Mouse (Mus musculus) heart, adult 11 months (tissue): Measurements from ENCODE around the gene Gm11985.
A peak's percentile ranks its signal among the peaks of the same experiment; 100 is the strongest.

Experiments
- DNase-seq: peaks from one replicate; pipeline ENCODE4 v3.0.0; 2022

The Gm11985 gene

GRCm38 (mm10) chr11:7188469-7188868, at the start of gene Gm11985:
Gene Gm11985, minus strand, starts transcription at chr11:7188569.
- DNase-seq, result no peak

- DNase-seq, result peak; percentile 82
These were observed 49.3 kb upstream of the Gm11985 start for GRCm38 (mm10) chr11:7237712-7238111.

DNA sequence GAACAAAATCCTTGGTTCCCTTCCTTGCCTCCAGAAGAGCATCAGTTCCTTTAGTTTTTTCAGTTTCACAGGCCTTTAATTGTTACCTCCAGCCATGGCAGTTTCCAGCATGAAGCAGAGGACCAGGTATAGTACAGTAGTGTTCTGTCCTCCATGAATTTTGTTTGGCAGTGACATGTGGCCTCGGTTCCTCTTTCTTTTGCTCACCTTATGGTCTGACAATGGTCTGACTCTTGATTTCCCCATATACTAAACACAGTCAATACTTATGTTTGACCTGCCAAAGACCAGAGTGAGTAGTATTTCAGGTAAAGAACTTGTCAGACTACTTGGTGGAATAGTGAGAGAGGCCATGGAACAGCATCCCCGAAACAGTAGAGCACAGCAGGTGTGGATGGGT, 48.4 kb upstream of the Gm11985 start:
- DNase-seq, result peak; percentile 63

DNA sequence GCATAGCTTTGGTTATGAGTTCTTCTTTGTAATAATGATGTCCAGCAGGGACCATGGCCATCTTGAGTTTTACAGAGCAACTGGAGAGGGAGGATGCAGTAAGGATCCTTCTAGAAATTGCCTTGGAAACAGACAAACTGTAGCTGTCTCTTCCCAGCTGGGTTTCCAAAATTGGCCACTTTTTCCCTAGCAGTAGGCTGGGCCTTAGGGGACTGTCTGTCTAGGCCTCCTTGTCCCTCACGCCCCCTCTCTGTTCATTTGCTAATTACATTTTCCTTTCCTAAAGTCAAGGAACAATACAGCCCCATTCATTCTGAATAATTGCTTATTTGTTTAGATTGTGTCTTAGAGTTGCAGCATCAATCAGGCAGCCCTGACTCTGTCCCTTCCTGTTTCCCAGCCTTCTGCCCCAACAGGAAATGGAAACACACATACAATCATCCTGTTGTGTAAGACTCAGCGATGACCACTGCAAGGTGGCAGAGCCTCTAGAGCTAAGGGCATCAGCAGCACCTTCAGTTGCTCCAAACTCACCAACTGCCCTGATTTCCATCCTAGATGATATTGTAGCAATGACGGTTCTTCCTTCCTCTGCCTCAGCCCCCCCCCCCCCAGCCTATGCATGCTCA, 46.7 kb upstream of the Gm11985 start:
- DNase-seq, result peak; percentile 76

GRCm38 (mm10) chr11:7234436-7234835, 46.1 kb upstream of the Gm11985 start:
- DNase-seq, result peak; percentile 80

DNA sequence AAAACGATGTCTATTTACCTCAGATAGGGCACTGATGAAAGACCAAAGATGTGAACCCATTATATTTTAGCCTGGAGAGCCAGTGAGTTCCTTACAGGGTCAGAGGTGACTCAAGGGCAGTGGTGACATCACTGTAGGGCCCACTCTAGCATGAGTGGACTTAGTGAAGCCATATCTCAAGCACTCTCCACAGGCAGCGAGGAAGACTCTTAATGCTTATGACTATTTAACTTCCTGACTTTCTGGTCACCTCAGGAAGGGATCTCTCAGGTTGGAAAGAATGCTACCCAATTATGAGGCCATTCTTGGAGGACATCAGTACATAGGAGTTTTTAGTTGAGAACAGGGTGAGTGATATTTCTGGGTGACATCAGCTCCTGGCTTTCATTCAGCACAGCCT, 45.0 kb upstream of the Gm11985 start:
- DNase-seq, result no peak

GRCm38 (mm10) chr11:7231958-7232357, 43.6 kb upstream of the Gm11985 start:
- DNase-seq, result peak; percentile 54

DNA sequence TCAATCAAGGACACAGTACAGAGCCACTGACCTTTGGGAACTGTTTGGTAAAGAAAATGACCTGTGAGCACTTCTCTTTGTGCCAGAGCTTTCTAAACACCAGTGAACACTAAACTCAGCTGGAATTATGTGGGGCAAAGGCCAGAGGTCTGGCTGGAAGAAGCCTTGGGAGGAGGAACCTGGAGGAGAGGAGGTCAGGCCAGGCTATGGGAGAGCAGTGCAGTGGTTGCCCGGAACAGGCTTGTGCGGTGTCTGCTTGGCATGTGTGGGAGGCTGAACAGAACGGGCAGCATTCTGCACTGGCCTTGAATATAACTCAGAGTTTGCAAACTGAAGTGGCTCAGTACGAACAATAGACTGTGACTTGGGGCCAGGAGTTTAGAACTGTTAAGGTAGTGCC, 41.6 kb upstream of the Gm11985 start:
- peak; percentile 87 for DNase-seq

DNA sequence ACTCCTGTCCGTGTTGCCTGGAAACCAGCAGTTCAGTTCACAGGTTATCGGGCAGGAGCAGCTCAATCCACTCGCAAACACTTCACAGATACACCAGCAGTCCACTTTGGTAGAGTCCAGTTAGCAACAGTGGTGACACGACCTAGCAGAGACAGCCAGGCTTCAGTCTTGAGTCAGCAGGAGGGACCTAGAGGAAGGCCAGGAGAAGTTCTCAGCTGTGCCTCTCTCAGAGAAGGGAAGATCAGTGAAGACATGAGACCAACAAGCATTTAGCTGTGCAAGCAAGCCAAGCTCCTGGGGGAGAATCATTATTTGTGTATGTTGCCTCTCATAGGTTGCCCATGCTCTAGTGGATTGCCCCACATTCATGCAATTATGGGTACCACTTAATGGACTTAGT, 39.7 kb upstream of the Gm11985 start:
- peak; percentile 72 for DNase-seq

- DNase-seq, result peak; percentile 66
These were observed 38.6 kb upstream of the Gm11985 start for GRCm38 (mm10) chr11:7226810-7227550.

GRCm38 (mm10) chr11:7226200-7226599, 37.8 kb upstream of the Gm11985 start:
- DNase-seq, result peak; percentile 61

GRCm38 (mm10) chr11:7221826-7222225, 33.5 kb upstream of the Gm11985 start:
- peak; percentile 64 for DNase-seq

DNA sequence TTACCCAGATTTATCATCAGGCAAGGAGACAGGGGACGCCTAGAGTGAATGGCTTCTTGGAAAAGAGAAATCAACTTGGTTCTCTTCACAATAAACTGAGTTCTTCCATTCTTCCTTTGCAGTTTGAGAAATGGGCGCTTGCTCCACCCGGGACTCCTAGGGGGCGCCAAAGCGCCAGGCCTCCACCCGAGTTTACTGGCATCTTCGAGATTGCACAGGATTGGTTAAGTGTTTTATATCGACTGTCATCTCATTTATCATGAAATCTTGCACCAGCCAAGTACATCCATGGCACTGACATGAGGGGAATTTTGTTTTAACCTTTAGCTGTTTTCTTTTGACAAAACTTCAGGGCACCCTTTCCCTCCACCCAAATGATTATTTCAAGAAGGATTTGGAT, 27.3 kb upstream of the Gm11985 start:
- no peak for DNase-seq

DNA sequence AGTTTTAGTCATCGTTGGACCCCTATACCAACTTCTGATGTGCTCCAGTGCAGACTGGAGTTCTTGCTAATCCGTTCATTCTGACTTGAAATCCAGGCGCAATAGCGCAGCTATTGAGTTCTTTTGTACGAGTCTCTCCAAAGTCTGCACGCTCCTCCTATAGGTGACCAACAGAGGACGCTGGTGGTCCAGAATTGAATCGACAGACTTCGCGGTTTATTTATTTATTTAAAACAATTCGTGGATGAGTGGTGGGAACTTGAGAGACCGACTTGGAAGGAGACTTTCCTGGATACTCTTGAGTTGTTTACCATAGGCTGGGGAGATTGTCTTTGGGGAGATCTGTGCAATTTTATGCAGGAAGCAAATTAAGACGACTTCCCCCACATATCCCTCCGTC, 26.4 kb upstream of the Gm11985 start:
- peak; percentile 82 for DNase-seq

- no peak for DNase-seq
These were observed 25.9 kb upstream of the Gm11985 start for GRCm38 (mm10) chr11:7214342-7214660.

DNA sequence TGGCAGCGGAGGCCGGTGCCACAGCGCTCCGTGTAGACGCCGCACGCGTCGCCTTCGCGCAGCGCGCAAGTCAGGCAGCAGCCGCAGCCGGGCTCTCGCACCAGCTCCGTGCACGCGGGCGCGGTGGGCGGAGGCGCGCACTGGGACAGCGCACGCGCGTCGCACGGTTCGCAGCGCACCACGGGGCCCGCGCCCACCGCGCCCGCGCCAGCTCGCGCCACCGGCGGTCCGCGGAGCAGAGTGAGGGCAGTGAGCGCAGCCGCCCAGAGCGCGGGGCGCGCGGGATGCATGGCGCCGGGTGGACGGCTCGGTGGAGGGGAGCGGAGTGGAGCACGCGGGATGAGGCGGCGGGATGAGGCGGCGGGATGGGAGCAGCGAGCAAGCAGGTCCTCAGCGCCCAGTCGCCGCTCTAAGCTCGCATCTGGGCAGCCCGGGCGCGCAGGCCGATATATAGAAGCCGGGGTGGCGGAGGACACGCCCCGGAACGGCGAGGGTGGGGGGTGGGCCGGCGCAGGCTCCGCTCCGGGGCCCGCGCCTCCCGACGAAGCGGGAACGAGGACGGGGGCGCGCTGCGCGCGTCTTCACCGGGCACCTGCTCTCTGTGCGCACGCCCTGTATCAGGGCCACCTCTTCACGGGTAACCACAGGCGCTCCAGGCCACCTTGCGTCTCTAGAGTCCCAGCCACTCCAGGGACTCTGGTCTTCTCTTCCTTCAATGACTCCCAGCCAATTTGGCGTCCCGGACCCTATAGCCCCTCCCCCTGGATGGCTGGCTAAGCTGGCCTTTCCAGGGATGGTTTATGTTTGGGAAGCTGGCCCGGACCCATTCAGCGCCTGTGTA, 25.4 kb upstream of the Gm11985 start, which contains the start of gene Igfbp3:
TSS of gene Igfbp3 (minus strand) at position 423 of the 841 bp plus-strand sequence.
- peak; percentile 96 for DNase-seq

GRCm38 (mm10) chr11:7213161-7213500, 24.8 kb upstream of the Gm11985 start:
- no peak for DNase-seq

DNA sequence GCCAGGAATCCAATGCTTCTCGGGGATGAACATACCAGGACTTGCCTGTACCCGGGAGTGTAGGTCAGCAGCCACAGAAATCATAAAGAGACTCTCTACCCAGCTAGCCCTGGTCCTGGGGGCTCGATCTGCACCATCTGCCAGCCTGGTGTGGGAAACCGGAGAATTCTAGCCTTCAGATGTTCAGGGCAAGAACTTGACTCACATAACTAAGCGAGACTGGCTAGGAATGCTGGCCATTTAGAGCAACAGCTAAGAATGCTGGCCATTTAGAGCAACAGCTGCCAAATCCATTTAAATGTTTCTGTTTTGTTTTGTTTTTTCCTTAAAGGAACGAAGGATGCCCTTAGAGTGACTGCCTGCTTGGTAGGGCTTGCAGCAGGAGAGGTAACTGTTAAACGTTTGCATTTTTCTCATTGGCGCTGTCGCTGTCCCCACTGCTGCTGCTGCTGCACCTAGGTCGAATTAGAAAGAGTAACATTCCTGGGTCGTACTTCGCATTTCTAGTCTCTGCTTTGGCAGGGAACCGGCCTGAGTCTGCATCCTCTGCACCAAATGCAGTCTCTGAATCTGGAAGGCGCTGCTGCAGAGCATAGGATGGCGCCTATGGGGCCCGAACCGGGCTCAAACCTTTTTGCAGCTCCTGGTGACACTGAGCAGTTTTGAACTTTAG, 23.9 kb upstream of the Gm11985 start:
- DNase-seq, result no peak

DNA sequence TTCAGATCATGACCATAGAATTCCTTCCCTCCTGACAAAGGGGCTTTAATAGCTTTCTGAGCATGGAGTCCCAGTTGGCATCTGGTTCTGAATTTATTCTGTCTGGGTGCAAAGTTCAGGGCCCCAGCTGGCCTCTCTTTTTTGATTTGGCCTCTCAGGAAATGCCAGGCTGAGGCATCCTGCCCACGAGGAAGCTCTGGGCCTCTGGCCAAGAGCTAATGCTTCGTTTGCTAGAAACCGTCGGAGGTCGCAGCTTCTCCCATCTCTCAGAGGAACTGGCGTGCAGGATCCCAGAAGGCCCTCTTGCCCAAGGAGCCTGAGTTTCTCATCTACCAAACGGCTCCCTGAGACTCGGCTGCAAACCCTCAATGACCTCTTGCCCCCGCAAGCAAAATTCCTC, 22.8 kb upstream of the Gm11985 start:
- no peak for DNase-seq

GRCm38 (mm10) chr11:7210343-7210742, 22.0 kb upstream of the Gm11985 start:
- DNase-seq, result peak; percentile 94

DNA sequence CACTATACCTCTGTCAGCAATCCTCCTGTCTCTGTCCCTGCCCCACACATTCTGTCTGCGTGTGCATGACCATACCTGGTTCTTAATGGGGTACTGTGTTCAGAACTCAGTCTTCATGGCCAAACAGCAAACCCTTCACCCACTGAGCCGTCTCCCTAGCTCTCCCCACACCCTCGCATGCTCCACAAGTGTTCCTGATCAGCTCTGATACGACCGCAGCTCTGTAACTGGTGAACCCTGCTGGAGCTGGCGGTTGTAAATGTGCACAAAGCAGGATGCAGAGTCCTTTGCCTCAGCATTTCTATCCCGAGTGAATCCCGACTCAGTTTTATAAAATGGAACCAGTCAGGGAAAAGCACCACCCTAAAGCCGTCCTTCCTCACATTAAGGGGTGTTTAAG, 15.5 kb upstream of the Gm11985 start:
- peak; percentile 85 for DNase-seq

DNA sequence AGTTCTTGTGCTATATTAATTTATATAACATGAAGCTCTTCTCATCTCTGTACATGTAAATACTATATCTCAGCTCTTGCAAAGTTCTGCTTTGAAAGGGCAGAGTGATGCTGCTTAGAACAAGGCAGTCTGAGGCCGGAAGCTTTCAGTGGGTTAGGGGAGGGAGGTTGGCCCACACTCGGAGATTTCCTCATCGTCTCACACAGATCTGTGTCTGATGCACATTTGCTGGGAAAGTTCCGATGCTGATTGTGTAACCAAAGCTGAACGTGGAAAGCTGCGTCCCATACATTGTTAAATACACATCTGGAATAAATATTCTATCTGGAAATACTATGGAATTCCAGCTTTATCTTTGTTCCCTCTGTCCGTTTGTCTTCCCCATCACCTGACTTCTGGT, 13.8 kb upstream of the Gm11985 start:
- no peak for DNase-seq

GRCm38 (mm10) chr11:7200393-7200783, 12.0 kb upstream of the Gm11985 start:
- peak; percentile 51 for DNase-seq
